Mouse (Mus musculus): ENCODE results near the gene Ssc5d.

Gene Ssc5d

DNA sequence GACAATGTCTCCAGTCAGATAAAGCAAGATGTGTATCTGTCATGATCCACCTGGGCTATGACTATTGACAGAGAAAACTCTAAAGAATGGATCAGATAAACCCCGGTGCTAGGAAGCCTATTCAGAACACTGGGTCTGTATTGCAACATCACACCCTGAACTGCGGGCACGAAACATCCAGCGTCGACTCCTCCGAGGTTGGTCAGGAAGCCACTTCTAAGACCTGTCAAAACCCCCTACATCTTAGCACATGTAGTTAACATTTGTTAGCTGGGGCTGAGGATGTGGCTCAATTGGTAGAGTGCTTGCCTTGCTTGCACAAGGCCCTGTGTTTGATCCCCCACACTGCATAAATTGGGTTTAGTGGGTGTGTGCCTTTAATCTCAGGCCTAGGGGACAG, 22.8 kb downstream of the Ssc5d start:
- DNase-seq (ENCODE audit: low read depth, low spot score) = no peak

DNA sequence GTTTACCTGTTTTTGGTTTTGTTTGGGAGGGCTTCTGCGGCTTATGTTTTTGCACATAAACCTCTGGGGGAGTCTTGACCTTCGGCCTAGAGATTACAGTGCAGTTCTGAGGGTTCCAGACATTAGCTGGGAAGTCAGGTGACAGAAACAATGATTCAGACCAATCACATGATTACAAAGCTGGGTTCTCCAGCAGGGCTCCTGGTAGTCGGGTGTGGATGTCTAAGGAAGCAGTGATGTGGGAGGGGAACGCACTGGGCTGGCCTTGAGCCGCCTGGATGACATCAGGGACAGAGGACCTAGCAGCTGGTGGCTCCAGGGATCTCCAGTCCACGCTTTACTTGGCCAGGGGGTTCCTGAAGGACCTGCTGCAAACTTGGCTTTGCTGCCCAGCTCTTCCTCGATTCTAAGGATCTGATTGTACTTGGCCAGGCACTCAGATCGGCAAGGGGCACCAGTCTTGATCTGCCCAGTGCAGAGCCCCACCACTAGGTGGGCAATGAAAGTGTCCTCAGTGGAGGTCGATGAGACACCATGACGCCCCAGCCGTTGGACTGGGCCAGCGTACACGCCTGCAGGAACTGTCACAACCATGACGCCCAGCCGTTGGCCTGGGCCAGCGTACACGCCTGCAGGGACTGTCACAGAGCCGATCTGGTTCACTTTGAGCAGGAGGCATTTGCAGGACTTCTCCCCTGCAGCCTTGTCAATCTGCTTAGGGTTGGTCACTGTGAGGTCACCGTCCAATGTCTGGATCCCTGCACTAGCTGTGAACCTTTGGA, 25.2 kb downstream of the Ssc5d start:
- DNase-seq (ENCODE audit: low read depth, low spot score) = no peak

DNA sequence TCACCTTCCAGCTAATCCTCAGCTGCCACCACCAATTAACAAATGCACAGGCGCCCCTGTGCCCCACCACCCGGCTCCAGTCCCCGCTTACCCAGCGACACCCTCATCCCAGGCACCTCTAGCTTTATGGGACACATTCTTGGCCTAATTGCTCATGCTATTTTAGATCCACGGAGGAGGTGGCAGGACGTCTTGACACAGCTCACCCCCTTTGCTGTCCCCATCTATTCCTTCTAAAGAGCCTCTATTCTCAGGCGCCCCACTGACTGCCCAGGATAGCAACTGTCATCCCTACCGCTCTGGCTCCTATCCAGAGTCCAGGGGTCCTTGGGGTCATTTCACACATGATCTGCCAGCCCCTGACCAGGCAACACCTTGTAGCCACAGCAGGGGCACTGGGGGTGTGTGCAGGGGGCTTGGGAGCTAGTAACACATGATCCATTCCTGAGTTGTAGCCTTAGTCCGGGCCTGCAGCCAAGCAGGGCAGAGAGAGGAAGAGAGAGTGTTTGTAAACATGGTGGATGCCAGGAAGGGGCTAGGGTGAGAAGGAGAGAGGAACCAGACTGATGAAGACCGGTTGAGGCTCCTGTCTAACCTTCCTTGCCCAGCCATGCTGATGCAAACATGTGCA, 28.3 kb downstream of the Ssc5d start:
- no peak for DNase-seq (ENCODE audit: low read depth, low spot score)

DNA sequence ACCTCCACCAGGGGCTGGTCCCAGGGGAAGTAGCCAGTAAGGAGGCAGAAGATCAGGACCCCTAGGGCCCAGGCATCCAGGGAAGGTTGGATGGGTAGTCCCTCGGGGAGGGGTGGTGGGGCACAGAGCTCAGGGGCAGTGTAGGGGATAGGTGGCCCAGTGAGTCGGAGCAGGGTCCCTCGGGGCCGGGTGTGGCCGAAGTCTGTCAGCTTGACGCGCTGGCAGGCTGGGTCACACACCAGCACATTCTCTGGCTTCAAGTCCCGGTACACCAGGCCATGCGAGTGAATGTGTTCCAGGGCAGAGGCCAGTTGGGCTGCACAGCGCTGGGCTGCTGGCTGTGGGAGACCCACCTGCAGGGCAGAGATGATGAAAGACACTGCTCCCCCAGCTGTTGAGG, 31.8 kb downstream of the Ssc5d start:
- no peak for DNase-seq (ENCODE audit: low read depth, low spot score)

DNA sequence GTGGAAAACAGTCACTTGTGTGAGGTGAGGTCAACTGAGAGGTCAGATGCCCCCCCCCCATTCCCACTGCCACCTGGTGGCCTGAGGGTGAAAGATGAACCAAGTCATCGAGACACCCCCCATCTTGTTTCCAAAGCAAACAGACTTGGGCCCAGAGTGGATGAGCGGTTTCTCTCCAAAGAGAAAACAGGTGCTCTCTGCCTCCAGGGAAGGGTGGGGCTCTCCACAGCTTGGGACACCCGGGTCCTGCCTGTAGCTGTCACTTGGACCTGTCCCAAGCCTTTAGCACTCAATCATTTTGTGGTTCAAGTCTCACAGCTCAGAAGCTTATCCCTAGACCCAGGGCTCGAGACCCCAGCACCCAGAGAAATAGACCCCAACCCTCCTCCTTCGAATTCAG, 37.9 kb downstream of the Ssc5d start:
- DNase-seq (ENCODE audit: low read depth, low spot score) = no peak

DNA sequence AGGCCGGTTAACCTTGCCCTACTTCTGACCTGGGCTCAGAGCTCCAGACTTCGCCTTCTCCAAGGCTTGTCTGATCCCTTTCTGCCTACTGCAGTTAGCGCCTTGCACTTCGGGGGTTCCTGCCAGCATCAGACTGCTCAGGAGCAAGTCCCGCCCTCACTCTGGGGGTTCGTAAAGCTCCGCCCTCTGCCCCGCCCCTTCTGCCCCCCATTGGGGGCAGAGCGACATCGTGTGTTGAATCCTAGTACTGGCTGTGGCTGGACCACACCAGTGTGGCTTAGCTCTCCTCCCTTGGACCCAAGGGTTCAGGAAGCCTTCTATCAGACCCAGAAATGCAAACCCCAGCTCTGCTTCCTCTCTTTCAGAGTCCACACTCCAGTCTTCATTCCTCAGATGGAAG, 38.7 kb downstream of the Ssc5d start, which contains the start of gene Sbk2:
Gene Sbk2, minus strand, starts transcription at position 135 of the 400 bp plus-strand sequence.
- peak; percentile 71 for DNase-seq (ENCODE audit: low read depth, low spot score)

DNA sequence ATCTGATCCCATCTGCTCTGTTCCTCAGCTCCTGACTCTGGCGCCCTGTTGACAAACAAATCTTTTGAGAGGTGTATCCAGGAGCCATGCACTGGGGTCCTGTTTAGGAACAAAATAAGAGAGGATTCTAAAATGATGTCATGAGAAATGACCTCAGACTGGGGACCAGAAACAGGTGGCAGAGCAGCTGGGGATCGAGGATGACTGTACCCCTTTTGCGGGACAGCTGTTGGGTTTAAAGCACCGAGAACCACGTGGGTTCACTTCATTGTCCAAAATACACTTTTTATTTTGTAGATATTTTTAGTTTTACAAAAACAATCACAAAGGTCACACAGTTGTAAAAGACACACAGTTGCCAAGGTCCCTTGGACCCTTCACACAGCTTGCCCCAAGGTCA, 39.4 kb downstream of the Ssc5d start:
- DNase-seq (ENCODE audit: low read depth, low spot score) = no peak

DNA sequence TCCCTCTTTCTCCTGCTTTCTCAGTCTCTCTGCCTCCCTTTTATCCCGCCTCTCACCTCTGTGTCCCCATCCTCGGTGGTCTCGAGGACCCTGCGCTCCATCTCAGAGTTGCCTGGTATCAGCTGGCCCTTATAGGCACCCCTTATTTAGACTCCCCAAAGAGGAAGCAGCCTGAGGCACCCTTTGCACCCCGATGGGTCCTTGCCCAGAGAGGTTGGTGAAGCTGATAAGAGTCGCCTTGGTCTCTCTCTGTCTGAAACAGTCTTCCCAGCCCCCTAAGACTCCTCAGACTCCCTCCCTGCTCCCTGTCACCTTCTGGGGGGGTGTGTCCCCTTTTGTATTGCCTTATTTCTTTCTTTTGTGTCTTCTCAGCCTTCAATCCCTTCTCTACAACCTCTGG, 45.5 kb downstream of the Ssc5d start, which contains the start of gene Sbk3:
Gene Sbk3, minus strand, starts transcription at position 101 of the 400 bp plus-strand sequence.
- no peak for DNase-seq (ENCODE audit: low read depth, low spot score)

DNA sequence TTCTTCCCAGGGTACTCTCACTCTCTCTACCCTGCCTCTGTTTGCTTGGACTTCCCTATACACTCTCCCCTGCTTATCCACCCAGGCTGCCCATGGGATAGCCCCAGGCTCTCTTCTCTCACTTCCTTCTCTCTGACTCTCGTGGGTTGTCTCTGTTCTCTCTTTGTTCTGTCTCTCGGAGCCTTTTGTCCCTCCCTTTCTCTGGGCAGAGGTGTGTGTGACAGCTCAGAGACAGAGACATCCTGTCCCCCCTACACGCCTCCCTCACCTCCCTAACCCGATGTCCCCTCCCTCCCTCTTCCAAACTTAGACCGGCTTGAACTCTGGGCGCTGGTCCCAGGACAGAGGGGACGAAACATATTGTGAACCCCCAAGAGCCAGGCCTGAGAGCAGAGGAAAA, 46.1 kb downstream of the Ssc5d start:
- DNase-seq (ENCODE audit: low read depth, low spot score) = no peak

DNA sequence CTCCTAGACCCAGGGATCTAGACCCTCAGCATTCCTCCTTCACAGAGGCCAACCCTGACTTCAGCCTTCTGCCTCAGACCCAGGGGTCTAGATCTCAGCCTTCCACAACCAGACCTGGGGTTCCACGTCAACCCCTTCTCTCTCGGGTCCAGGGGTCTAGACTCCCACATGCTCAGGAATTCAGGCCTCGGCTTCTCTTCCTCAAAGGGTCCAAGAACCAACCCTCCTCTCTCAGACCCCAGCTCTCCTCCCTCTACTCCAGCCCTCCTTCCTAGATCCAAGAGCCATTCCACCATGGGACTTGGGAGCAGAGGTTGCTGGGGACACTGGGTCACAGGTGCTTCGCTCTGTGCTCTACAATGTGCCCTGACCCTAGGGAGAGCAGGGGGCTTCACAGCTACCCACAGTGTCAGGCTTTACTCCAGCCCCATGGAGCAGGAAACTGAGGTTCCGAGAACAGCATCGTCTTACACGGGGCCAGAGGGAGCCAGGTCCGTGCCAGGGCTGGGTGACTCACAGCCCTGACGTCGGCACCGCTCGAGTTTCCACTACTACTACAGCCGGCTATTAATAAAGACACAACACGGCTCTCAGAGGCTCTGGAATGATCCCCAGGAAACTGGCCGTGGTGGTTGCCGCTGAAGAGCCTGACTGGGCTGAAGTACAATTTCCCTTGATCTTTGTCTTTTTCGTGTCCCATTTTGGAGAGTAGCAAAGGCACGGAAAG, 46.9 kb downstream of the Ssc5d start:
- no peak for DNase-seq (ENCODE audit: low read depth, low spot score)

DNA sequence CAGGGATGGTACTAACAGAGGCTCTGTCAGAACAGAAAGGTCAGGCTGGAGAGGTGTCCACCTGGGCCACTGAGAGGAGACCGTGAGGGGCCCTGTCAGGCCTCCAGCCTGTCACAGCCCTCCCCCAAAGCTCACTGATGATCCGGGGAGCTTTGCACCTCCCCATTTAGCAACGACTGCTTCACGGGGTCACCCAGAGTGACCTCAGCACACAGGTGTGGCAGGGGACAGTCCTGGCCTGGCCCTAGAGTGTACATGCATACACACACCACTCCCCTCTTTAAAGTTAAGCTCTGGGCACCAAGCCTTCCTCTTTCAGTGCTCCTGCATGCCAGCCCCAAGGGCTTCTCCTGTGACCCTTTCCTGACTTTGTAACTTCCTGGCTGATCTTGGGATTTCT, 49.9 kb downstream of the Ssc5d start:
- DNase-seq (ENCODE audit: low read depth, low spot score) = no peak

DNA sequence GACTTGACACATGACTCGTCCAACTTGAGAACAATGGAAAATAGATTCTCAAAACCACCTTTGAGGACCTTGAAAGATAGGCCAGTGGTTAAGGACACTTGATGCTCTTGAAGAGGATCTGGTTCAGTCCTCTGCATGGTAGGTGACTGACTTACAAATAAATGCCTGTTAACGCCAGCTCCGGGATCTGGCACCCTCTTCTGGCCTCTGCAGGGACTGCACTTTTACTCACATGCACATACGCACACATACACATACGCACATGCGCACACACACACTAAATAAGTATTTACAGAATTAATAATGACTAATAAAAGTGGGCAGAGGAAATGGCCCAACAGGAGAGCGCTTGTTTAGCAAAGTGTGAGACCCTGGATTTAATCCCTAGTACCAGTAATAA, 51.2 kb downstream of the Ssc5d start:
- DNase-seq (ENCODE audit: low read depth, low spot score) = no peak

DNA sequence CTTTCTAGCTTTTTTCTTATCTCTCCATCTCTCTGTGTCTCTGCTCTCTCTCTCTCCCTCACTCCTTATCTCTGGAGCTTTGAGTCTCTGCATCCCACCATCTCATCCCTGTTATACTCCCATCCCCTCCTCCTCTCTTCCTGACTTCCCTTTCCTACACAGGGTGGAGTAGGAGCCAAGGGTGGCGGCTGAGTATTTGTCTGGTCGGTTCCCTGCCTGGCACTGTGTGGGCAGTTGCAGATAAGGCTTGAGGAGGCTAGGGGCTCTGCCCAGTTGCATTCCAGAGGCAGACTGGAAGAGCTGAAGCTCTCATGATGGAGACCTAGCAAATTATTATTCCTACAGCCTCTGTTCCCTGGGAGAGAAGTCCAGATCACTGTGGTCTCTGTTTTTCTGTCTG, 62.7 kb downstream of the Ssc5d start:
- DNase-seq (ENCODE audit: low read depth, low spot score) = no peak

DNA sequence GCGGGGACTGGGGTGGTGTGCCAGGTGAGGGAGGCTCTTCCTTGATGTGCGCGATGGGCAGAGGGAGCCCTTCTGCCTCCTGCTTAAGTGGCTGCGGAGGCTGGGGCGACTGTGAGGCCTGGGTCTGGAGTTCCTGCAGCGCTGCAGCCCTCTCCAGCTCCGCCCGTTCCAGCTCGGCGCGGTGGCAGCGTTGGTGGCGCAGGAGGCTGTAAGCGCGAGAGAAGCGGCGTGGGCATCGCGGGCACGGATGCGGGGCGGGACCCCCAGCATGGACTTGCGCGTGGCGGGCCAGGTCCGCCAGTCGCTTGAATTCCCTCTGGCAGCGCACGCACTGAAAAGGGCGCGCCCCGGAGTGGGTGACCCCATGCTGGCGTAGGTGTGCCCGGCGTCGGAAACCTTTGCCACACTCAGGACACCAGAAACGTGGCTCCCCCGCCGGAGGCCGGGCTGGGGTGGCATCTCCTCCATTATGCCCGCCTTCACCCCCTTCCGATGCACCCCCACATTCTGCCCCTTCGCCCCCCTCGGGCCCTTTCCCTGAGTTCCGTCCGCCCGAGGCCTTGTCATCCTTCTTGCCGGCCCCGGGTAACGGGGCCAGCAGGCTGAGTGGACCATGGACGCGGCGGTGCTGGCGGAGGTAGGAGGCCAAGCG, 67.9 kb downstream of the Ssc5d start:
- DNase-seq (ENCODE audit: low read depth, low spot score) = no peak

DNA sequence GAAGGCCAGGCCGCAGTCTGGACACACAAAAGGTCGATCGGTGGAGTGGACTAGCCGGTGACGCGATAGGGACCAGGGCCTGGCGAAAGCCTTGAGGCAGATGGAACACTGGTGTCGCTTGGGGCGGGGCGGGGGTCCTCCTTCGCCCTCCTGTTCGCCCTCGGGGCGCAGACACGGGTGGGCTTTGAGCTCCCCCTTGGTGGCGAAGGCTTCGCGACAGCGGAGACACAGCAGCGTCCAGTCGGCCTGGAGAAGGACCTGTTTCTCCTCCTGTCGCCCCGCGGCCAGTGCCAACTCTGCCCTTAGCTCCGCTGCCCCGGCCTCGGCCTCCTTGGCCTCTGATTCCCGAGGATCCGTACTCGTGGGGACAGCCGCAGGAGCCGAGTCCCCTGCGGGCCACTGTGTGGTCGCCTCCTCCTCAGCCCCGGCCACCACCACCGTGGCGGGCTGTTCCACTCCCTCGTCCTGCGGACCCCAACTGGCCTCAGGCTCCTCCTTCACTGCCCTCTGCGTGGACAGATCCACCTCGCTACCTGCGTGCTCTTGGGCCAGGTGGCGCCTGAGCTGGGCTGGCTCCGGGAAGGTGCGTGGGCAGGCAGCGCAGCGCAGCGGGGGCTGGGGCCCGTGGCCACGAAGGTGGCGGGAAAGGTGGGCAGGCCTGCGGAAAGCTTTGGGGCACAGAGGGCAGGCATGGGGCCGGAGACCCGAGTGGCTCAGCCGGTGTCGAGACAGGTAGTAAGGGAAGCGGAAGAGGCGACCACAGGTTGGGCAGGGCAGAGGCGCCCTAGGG, 68.6 kb downstream of the Ssc5d start:
- DNase-seq (ENCODE audit: low read depth, low spot score) = no peak

All from retina, adult 2 months (tissue).